Mouse (Mus musculus) megakaryocyte-erythroid progenitor cell, adult 5-6 weeks (primary cell): Measurements from ENCODE around the gene Psmd9. TPM values are rescaled to one million over a fixed set of nuclear protein-coding genes. Genes with fewer than 3 reads are reported as not detected.

ENCODE experiments used
- ATAC-seq: replicated peaks from 2 replicates; pipeline ENCODE4 v1.8.0; 2016; ENCODE audit warnings: mild to moderate bottlenecking, inconsistent platforms; ENCODE audit not compliant: severe bottlenecking, poor library complexity, low FRiP score, low TSS enrichment
- total RNA-seq, 2 experiments: library from RNA; stranded (forward) in 1 of 2; stranded (reverse) in 1 of 2; fragments of 200-1000, 215-1000 nt in 1 of 2; fragments of >200 nt in 1 of 2; fragmentation: Nextera tagmentation in 1 of 2; gene quantifications; 2 replicates each; pipeline ENCODE4 v1.2.3; 2014 to 2017

Psmd9 gene
- total RNA-seq, 2 experiments from 2014 or later: 36.0 to 96.1 TPM

DNA sequence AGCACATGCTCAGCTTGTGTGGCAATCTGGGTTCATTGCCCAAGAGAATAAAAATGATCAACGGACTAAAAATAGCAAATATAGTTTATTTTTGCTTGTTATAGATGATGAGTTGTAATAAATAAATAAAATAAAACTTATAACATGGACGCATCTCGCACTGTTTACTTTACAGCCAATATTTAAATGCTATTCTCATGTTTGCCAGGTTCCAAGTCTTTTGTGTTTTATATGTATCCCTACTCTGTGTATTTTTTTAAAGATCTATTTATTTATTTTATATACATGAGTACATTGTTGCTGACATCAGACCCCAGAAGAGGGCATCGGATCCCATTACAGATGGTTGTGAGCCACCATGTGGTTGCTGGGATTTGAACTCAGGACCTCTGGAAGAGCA is 108.5 kb downstream of the Psmd9 start:
- no peak for ATAC-seq

DNA sequence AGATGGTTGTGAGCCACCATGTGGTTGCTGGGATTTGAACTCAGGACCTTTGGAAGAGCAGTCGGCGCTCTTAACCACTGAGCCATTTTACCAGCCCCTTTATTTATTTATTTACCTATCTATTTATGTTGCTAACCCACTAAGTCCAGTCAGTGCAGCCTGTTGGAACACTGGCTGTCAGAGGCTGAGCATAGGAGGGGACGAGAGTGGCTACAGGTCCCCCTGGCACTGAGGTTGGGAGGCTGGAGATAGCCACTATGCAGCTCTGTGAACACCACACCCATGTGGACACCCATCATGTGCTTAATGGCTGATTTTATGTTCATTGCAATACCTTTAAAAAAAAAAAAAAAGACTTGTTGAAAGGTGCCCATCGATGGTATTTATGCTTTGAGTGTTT is 110.0 kb downstream of the Psmd9 start:
- no peak for ATAC-seq

GRCm38 (mm10) chr5:123281336-123282136 is 112.3 kb downstream of the Psmd9 start:
- no peak for ATAC-seq

DNA sequence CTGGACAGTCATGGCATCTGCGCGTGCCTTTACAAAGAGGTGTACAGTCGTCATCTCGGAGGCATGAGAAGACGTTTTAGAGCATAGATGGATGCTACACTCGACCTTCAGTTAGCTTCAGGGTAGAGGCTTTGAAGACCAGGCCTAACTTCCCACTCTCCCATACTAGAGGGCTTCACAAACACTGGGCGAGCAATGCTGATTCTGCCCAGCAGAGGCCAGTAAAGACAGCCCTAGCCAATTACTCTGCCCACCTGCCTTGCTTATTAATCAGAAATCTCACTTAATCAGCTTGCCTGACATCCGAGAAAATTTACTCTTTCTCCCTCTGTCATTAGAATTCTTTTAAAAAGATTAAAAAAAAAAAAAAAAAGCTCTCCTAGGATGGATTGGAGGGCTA is 116.0 kb downstream of the Psmd9 start:
- no peak for ATAC-seq

- 0 out of 2 replicates have a peak, but pooled peaks have one; percentile 54 for ATAC-seq
Measured at GRCm38 (mm10) chr5:123288079-123288478, 118.9 kb downstream of the Psmd9 start.

GRCm38 (mm10) chr5:123294653-123295052 is 125.4 kb downstream of the Psmd9 start:
- ATAC-seq: no peak

DNA sequence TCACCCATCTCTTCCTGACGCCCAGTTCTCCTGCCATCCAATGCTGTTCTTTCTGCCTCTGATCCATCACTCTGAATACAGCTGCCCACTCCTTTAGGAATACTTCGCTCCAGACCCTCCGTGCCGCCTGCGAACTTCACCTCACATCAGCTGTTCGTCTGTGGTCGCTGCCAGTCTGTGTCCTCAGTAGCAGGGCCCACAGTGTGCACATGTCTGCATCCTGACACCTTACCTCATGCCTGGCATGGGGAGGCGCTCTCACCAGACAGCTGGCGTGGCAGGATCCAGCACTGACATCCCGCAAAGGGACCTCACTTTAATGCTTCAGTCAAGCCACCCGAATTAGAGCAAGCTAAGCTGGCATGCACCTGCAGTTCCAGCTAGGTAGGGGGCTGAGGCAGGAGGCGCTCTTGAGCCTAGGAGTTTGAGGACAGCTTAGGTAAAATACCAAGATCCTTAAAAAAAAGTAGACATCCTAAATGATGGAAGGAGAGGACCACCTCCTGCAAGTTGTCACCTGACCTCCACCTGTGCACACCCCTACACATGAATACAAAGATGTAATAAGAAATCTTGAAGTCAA is 127.1 kb downstream of the Psmd9 start:
- 0 out of 2 replicates have a peak, but pooled peaks have one; percentile 39 for ATAC-seq

GRCm38 (mm10) chr5:123296972-123297754 is 128.0 kb downstream of the Psmd9 start:
- no peak for ATAC-seq

DNA sequence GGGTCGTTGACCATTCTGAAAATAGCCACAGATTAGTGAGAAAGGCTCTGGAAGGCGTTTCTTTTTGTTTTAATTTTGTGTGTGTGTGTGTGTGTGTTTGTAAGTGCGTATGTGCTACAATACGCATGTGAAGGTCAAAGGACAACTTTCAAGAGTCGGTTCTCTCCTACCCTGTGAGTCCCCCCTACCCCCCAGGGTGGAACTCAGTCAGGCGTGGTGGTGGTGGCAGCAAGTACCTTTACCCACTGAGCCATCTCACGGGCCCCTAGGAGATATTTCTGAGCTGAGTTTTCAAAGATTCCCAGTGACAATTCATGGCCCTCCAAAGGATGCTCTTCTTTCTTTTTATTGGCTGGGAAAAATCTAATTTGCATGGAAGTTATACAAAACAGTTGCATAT is 128.6 kb downstream of the Psmd9 start:
- ATAC-seq: no peak

GRCm38 (mm10) chr5:123298526-123298925 is 129.3 kb downstream of the Psmd9 start:
- no peak for ATAC-seq

Other genes starting within 250 kb of the Psmd9 start
- 58.8 and 70.5 TPM in 2 replicates for gene Kdm2b, start 179.6 kb upstream of the Psmd9 start, total RNA-seq (2014; fragmentation: Nextera tagmentation)
- 62.3 and 64.0 TPM in 2 replicates for gene Kdm2b, start 179.6 kb upstream of the Psmd9 start, total RNA-seq (2017)
- 6.0 and 7.7 TPM in 2 replicates for gene Orai1, start 154.3 kb upstream of the Psmd9 start, total RNA-seq (2014; fragmentation: Nextera tagmentation)
- gene Orai1, start 154.3 kb upstream of the Psmd9 start, total RNA-seq (2017): 3.9 and 4.9 TPM in 2 replicates
- gene Morn3, start 122.4 kb upstream of the Psmd9 start, total RNA-seq (2014; fragmentation: Nextera tagmentation): not detected in 2 replicates
- gene Morn3, start 122.4 kb upstream of the Psmd9 start, total RNA-seq (2017): not detected in 2 replicates
- 22.0 and 24.8 TPM in 2 replicates for gene Tmem120b, start 101.0 kb upstream of the Psmd9 start, total RNA-seq (2014; fragmentation: Nextera tagmentation)
- 4.0 and 12.6 TPM in 2 replicates for gene Tmem120b, start 101.0 kb upstream of the Psmd9 start, total RNA-seq (2017)
- 3.2 TPM in 1 of 2 replicates, not detected in the other for gene Rhof, start 36.7 kb upstream of the Psmd9 start, total RNA-seq (2014; fragmentation: Nextera tagmentation)
- 0.61 and 1.1 TPM in 2 replicates for gene Rhof, start 36.7 kb upstream of the Psmd9 start, total RNA-seq (2017)
- gene Setd1b, start 27.2 kb upstream of the Psmd9 start, total RNA-seq (2014; fragmentation: Nextera tagmentation): 37.1 and 43.9 TPM in 2 replicates
- 2.1 and 3.9 TPM in 2 replicates for gene Setd1b, start 27.2 kb upstream of the Psmd9 start, total RNA-seq (2017)
- not detected in 2 replicates for gene Hpd, start 13.3 kb downstream of the Psmd9 start, total RNA-seq (2014; fragmentation: Nextera tagmentation)
- not detected in 2 replicates for gene Hpd, start 13.3 kb downstream of the Psmd9 start, total RNA-seq (2017)
- gene Wdr66, start 82.7 kb downstream of the Psmd9 start, total RNA-seq (2014; fragmentation: Nextera tagmentation): not detected in 2 replicates
- gene Wdr66, start 82.7 kb downstream of the Psmd9 start, total RNA-seq (2017): 0.28 TPM in 1 of 2 replicates, not detected in the other
- gene Bcl7a, start 174.4 kb downstream of the Psmd9 start, total RNA-seq (2014; fragmentation: Nextera tagmentation): 34.6 and 46.7 TPM in 2 replicates
- gene Bcl7a, start 174.4 kb downstream of the Psmd9 start, total RNA-seq (2017): 18.7 and 26.4 TPM in 2 replicates
- 25.0 and 30.1 TPM in 2 replicates for gene Mlxip, start 225.4 kb downstream of the Psmd9 start, total RNA-seq (2014; fragmentation: Nextera tagmentation)
- gene Mlxip, start 225.4 kb downstream of the Psmd9 start, total RNA-seq (2017): 5.1 and 7.9 TPM in 2 replicates